Mouse (Mus musculus): ENCODE measurements around the gene Itga11.

The Itga11 gene

DNA sequence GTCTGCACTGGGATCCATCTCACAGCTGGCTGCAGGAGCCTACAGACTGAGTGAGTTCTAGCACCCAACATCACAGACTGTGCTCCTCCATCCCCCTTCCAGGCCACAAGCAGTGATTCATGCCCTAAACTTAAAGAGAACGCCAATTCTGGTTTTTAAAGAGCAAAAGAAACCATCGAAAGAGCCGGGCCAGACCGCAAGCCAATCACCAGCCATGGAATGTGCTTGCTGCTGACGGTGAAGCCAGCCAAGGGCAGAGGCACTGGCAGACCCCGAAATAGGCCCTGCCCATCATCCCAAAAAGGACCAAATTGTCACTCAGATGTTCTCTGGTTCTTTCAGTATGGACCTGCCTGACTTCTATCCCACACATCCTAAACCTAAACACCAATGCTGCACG, 6.7 kb downstream of the Itga11 start:
- in situ Hi-C loops (cut with MboI, MseI), result no loop called here

DNA sequence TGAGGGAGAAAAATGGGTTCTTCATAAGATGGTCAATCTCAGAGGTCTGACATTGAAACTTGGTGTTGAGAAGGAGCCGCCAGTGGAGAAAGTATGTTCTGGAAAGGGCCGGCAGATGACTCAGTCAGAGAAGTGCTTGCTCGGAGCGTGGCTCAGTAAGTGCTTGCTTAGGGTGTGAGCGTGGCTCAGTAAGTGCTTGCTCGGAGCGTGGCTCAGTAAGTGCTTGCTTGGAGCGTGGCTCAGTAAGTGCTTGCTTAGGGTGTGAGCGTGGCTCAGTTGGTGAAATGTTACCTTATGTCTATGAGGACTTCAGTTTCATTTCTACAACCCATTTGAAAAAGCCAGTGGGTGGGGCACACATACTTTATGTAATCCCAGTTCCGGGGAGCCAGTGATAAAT, 12.1 kb downstream of the Itga11 start:
- in situ Hi-C loops (cut with MboI, MseI), result loop anchor here (5.0 kb wide), 2 partner anchors 48 to 77 kb away; no protein-coding TSS in a partner anchor

DNA sequence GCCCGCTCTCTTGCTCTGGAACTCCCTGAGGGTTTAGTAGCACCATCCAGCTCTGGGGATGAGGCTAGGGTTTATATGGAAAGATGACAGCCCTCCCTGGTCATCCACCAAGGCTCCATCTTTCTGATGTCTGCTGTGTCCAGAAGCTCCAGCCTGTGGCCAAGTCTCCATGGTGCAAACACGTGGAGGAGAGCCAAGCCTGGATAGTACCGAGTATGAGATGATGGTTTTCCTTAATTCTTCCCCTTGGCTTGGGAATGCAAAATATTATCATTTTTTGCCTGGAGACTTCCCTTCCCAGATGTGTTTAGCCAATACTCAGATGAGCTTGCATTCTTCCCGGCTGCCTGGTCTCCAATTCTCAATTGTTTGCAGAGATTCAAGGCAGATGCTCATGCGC, 16.4 kb downstream of the Itga11 start:
- in situ Hi-C loops (cut with MboI, MseI), result no loop called here

DNA sequence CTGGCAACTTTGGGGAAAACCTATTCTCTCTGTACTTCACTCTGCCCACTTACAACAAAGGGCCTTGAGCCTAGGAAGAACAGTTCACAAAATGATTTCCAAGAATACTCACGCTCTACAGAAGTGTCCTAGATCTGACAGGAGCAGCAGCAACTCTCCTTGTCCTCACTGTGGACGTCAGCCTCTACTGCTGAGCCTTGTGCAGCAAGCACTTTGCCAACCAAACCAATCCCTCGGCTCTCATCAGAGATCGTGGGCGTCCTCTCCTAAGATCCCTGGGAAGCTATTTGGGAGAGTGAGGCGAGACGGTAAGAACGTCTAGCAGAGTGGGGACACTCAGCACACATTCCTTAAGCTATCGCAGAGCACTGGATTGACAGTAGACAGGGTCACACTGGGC, 17.6 kb downstream of the Itga11 start:
- in situ Hi-C loops (cut with MboI, MseI), result no loop called here

DNA sequence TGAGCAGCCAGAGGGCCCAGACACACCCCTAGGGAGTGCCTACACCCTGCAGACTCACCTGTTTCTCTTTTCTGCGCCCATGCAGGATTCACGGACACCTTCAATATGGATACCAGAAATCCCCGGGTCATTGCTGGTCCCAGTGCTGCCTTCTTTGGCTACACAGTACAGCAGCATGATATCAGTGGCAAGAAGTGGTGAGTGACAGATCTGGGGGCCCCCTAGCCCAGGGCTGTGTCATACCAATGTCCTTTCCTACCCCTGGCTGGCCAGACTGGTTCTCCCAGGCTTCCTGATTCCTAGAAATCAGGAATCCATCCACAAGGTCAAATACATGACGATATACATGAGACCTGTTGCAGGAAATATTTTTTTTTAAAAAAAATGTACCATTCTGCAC, 19.2 kb downstream of the Itga11 start:
- in situ Hi-C loops (cut with MboI, MseI), result no loop called here

DNA sequence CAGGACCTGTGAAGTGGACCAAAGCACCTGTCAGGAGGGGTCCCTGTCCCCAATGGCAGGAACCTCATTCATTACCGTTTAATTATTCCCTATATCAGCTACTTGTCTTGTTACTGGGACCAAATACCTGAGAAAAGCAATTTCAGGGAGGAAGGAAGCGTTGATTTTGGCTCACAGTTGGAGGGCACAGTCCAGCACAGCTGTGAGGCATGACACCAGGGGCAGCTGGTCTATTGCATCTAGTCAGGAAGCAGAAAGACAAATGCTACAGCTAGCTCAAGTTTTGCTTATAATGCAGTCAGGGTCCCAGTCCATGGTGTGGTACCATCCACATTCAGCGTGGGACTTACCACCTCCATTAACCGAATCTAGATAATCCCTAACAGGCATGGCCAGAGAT, 29.6 kb downstream of the Itga11 start:
- in situ Hi-C loops (cut with MboI, MseI), result no loop called here

DNA sequence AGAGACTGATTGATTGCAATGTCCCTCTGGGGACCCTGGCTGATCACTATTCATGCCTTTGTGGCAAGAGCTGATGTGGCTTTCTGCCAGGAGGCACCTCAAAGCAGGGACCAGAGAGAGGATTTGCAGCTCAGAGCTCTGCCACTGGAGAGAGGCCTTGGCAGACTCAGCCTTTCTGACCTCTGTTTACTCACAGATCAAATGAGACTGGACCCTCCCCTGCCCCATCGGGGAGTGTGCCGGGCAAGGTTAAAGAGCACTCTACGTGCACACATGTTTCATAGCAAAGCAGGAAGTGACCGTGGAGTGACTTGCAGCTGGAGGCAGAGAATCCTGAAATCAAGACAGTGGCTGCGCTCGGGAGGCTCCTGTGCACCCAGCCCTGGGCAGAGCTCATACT, 30.2 kb downstream of the Itga11 start:
- in situ Hi-C loops (cut with MboI, MseI), result no loop called here

DNA sequence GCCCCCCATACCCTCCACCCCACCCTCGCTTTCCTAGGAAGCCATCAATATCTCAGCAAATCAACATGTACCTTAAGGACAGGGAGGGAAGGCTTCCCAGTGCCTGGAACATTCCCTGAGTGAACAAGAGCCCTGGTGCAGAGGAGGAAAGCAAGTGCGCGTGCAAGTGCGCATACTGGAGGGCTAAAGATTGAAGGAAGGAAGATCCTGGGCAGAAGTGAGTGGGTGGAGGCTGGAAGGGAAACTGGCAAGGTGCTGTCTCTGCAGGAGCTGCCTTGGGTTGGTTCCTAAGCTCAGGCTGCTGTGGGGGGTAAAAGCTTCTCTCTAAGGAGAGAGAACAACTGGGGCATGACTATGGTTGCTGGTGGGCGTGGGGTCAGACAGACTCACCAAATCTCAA, 32.4 kb downstream of the Itga11 start:
- in situ Hi-C loops (cut with MboI, MseI), result no loop called here

DNA sequence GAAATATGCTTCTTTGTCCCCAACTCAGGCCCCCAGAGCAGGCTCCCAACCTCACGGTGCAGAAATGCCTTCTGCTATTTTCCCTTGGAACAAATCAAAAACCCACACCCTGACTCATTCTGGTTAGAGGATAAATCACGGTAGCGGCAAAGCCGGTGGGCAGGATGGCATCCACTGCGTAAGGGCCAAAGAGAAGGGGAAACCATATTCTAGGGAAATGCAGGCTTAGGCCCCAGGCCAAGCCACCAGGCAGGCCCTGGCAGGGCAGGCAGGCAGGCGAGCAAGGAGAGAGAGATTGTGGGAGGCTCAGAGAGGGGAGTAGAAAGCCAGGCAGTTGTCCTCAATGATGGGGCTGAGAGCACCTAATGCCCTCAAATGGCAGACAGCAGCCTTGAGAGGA, 34.7 kb downstream of the Itga11 start:
- in situ Hi-C loops (cut with MboI, MseI), result no loop called here

DNA sequence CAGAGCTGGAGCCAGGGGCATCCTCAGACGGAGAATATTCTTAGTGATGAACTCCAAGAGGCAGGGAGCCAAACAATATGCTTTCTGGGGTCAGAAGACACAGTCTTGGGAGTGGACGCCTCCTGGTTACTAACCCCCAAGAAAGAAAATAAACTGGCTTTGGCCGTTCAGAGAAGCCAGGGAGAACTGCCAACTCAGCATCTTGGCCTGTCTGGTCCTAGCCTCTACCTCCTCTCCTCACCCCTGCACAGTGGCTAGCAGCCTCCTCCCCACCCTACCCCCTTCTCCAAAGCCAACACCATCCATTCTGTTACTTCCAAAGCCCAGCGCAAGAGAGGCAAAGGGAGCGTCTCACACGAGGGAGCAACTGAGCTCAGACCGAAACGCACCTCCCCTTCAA, 35.4 kb downstream of the Itga11 start:
- in situ Hi-C loops (cut with MboI, MseI), result no loop called here

DNA sequence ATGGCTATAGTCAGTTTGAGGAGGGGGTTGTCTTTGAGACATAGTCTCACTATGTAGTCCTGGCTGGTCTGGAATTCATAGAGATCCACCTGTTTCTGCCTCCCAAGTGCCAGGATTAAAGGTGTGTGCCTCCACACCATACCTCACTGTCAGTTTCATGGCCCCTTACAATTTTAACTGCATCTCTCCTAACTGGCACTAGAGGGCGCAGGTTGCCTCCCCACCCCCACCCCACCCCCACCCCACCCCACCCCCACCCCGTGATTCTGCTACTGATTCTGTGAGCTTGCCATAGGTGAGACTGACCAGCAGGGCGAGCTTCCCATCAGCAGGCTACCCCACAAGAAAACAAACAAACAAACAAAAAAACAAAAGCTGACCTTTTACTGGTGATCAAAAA, 36.7 kb downstream of the Itga11 start:
- in situ Hi-C loops (cut with MboI, MseI), result no loop called here

DNA sequence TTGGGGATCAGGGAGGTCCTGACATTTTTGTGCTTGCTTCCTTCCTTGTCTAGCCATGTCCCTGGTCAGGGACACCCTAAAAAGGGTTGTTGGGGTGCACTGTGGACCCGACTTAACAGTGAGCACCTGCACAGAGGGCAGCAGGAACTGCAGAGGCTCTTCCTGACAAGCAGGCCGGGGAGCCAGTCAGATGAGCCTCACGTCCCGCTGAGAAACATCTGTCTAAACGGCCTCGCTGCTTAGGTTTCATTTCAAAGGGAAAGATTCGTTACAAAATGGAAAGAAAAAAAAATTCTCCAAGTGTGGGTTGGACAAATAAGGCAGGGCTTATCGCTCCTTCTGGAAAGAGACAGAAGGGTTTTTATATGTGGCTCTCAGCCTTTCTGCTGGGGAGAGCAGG, 40.4 kb downstream of the Itga11 start:
- in situ Hi-C loops (cut with MboI, MseI), result no loop called here

DNA sequence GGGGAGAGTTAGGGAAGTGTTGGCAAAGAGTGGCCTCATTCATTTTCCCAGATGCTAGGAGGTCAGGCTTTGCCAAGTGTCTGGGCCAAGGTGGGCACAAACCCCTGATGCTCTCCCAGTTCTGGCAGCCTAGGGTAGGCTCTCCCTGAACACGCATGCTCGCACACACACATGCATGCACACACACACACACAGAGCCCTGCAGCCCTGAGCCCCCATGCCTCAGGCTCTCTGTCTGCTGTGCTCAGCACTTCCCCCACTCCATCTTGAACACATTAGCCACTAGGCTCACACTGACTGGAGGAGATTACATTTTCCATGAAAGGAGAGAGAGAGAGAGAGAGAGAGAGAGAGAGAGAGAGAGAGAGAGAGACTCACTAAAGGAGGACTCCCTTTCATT, 44.2 kb downstream of the Itga11 start:
- in situ Hi-C loops (cut with MboI, MseI), result no loop called here

DNA sequence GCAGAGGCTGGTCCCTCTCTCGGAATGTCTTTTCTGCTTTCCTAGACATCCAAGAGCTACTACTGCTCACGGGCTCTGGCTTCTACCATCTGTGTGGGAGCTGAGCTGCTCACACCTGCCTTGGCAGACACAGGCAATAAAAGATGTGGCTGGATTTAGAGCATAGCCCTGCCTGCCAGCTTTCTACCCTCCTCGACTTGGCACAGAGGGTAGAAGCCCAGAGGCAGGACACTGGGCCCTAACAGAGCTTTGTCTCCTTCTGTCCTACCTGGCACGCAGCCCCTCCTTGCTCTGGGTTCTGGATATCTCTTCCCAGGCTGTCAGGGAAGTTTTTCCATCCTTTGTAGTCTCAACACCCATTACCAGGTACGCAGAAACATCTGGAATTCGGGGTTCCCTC, 45.1 kb downstream of the Itga11 start:
- in situ Hi-C loops (cut with MboI, MseI), result no loop called here

DNA sequence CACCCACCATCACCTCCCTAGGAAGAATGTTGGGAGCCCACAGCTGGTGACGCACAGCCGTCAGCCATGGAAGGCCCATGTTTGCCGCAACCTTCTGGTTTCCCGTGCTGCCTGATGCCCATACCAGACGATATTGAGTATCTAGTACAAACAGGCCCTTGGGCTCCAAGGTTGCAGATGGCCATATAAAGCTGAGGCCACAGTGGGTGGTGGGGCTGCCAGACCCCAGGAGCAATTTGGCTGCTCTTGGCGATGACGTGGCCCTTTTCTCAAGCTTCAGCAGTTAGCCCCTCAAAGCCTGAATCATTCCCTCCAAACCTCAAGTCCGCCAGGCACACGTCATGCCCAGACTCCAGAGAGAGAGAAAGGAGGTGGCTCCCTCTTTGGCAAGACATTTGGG, 46.5 kb downstream of the Itga11 start:
- in situ Hi-C loops (cut with MboI, MseI), result no loop called here

DNA sequence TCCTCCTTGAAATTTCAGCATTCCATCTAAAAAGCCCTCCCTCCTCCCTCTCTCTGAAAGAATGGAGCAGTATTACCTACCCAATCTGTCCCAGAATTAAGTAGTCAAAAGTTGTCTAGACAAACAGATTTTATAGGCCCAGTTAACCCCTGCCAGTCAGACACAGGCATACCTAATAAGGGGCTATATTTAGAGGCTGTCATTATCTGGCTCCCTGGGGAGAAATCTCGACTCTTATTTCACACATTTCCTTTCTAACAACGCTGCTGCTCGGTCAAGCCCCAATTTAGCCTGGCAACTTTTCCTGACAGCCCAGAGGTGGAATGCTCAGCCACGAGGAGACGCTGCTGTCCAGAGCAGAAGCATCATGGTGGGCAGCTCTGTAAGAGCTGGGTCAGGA, 47.6 kb downstream of the Itga11 start:
- in situ Hi-C loops (cut with MboI, MseI), result no loop called here

DNA sequence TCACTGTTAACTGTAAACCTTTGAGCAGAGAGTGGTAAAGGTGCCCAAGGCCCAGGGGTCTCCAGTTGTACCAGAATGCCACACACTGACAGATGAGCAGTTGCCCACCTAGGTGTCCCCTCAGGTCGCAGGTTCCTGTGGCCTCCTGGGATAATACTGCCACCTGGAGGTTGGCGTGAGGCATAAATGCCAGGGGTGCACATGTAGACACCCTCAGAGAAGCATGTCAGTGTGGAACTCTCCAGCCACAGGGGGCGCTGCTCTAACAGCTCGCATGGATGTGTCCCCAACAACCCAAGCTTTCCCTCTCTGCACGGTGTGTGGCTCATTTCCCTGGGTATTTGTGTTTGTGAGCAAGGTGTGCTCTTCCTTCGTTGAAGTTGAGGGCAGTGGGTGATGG, 48.8 kb downstream of the Itga11 start:
- in situ Hi-C loops (cut with MboI, MseI), result no loop called here

DNA sequence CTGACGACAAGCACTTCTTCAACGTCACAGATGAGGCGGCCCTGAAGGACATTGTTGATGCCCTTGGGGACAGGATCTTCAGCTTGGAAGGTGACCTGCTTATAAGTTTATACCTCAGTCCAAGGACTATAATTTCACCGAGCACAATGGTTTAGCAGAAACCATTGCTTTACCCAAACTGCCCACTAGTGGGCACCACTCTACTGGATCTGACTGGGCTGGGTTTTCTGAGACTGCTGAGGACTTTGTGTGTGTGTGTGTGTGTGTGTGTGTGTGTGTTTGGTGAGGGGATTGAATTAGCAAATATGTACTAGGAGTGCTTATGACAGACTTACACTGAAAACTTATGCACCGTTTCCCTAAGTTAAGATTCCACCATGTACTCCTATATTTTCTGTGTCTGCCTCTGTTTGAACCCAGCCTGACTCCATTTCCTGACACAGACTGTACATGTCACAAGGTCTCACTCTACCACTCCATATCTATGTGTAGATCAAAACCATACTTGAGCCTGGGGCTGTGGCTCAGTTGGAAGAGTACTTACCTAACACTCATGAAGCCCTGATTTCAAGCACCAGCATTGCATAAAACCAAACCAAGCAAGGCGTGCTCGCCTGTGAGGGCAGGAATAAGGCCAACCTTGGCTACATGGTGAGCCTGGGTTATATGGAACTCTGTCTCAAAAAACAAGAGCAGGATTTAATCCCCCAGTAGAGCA, 67.1 kb downstream of the Itga11 start:
- in situ Hi-C loops (cut with MboI, MseI), result loop anchor here (5.0 kb wide), 1 partner anchor 657 kb away; no protein-coding TSS in a partner anchor

DNA sequence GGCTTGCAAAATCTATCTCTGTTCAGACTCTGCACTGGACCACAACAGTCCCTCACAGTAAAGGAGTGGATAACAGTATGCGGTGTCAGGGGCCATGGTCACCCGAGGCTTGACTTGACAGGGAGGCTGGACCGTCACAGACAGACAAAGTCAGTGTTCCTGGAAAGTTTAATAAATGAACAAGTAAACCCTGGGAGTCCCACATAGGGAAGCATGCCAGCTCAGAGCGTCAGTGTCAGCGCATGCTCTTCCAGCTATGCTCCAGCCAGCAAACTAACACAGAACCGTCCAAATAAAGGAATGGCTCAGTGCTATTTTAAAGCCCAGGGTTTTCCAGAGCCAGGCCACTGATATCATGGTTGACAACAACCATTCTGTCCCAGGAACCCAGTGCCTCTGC, 69.0 kb downstream of the Itga11 start:
- in situ Hi-C loops (cut with MboI, MseI), result no loop called here

DNA sequence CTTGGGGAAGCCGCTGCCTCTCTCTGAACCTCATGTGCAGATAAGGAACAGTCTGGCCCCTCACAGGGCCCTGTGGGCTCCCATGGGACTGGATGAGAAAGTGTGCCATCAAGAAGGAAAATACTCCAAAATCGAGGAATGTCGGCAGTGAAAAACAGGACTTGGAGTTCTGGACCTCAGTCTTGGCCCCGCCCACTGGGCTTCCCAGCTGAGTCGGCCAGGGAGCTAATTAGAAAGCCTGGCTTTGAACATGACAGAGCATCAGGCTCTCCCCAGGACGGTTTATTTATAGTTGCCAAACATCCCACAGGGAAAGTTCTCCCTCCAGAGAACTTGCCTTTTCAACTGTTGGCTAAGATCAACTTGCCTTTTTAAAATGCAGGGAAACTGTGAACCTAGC, 72.0 kb downstream of the Itga11 start:
- in situ Hi-C loops (cut with MboI, MseI), result no loop called here

DNA sequence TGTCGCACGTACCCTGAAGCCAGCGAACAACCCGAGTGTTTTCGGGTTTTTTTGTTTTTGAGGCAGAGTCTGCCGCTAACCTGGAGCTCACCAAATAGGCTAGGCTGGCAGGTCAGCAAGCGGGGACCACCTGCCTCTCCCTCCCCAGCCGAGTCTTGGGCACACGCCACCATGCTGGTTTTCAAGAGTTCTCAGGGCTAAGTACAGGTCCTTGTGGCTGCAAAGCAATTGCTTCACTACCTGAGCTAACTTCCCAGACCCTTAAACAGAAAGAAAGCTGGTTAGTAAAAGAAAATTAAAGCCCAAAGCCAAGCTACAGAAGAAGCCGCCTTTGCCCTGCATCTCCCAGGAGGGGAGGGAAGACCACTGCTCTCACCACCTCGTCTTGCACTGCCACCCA, 72.8 kb downstream of the Itga11 start:
- in situ Hi-C loops (cut with MboI, MseI), result no loop called here

DNA sequence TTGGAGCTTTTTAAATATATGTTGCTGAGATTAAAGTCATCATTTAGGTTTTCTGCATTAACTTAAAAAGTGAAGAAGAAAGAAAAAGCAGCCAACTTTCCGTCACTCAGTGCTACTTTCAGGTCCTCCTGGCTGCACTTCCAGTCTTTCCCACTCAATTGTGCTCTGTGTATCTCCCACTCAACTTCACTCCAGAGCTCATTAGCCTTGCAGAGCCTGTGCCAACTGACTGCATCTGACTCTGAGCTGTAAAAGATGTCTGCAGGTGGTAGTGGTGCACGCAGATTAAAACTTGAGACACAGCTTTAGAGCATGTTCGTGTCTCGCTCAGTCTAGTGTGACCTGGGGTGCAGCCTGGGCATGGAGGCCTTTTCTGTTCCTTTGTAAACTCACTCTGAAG, 80.7 kb downstream of the Itga11 start:
- in situ Hi-C loops (cut with MboI, MseI), result no loop called here

DNA sequence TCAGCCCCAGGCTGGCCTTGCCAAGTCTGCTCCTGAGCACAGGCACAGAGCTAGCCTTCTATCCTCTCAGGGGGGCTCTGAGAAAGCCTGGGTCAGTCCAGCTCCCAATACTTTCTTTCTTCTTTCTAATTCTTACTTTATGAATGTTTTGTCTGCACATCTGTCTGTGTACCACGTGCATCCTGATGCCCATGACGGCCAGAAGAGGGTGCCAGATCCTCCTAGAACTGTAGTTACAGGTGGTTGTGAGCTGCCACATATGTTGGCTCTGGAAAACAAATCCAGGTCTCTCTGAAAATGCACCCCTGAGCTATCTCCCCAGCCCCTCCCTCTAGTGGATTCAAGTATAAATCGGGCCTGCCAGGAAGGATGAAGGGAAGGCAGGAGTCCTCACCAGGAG, 82.0 kb downstream of the Itga11 start:
- in situ Hi-C loops (cut with MboI, MseI), result no loop called here

DNA sequence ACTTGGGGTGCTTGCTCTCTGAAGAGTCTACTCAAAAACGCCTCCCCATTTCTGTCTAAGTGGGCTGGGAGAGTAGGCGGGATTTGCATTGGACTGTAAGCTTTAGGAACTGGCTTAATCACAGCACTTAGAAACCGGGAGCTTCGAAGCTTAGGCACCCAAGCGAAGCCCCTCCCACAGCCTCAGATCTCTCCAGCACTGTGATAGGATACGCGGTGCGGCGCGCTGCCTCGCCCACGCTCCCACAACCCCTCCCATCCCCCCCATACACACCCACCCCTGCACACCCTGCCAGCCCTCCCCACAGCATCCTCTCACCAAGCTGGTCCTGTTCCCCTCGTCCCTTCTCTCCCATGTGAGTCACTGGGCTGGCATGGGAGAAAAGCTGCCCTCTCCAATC, 85.9 kb downstream of the Itga11 start:
- in situ Hi-C loops (cut with MboI, MseI), result loop anchor here (10.0 kb wide), 1 partner anchor 759 kb away; no protein-coding TSS in a partner anchor

Data from T-helper 1 cell (primary cell).